Mouse (Mus musculus): ENCODE results near the gene Krtap19-1. TPM values are rescaled to one million over a fixed set of nuclear protein-coding genes. Genes with fewer than 3 reads are reported as not detected.

Gene Krtap19-1
- polyA plus RNA-seq, 1 experiment from 2014 or later, result not detected

DNA sequence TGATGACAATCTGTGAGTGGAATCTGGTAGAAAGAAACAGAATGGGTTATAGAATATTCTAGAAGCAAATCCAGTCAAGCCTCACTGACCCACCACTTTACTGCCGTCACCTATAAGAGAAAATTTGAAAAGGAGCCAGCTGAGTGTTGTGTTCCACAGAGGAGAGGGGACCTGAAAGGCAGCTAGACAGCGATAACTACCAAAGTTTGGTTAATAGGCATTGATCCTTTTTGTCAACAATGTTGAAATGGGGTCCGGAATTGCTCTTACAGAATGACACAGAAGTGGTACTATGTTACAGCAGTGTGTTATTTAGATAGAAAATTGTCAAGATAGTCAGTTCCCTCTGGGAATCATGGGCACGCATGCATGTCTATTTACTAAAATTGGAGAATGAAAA is 20.7 kb downstream of the Krtap19-1 start:
- Histone ChIP-seq H3K4me1 (ENCODE audit: control insufficient read depth in 2 of 2, insufficient read depth in 2 of 2, low read length in 2 of 2) (no peaks in the 10 kb centered on the region), H3K4me3 (ENCODE audit: control insufficient read depth in 1 of 2, insufficient read depth in 1 of 2, low read depth in 1 of 2, low read length in 2 of 2) (no peak overlapping the region), H3K9ac (ENCODE audit: low read length) (no peak overlapping the region), H3K27me3 (ENCODE audit: control insufficient read depth, insufficient read depth, low read length) (no peaks in the 10 kb centered on the region), H3K36me3 (ENCODE audit: control insufficient read depth, insufficient read depth, low read length) (no peaks in the 10 kb centered on the region), H3K9me3 (ENCODE audit: control insufficient read depth, low read length) (no peaks in the 10 kb centered on the region), H3K27ac (replicated peaks in 1 of 2; ENCODE audit: control insufficient read depth in 1 of 2, insufficient read depth in 1 of 2, low read depth in 2 of 2, low read length in 2 of 2) (no peak overlapping the region), H3K4me2 (ENCODE audit: low read length) (no peak overlapping the region)
- ATAC-seq (ENCODE audit: insufficient number of reproducible peaks, insufficient read depth, low FRiP score, low read depth), result no peak
- 77% methylated on average over 4 of the region's 4 CpGs for WGBS

DNA sequence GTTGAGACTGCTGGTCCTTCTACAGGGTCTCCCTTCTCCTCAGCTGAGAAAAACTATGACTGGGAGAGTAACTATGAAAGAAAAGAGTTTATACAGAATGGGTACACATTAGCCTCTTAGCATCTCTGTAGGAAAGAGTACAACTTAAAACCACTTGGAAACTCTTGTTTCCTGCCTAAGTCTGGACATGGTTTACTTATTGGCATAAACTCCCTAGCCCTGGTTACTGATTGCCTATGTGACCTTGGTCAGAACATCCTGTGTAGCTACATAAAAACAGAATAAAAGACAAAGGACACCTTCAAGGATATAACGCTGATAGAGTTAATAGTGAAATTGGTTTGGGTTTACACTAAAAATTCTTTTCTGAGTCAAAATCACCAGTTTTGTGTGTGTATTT is 21.8 kb downstream of the Krtap19-1 start:
- no peak overlapping the region for H3K4me3 ChIP-seq (ENCODE audit: control insufficient read depth in 1 of 2, insufficient read depth in 1 of 2, low read depth in 1 of 2, low read length in 2 of 2)
- no peak overlapping the region for H3K9ac ChIP-seq (ENCODE audit: low read length)
- no peak overlapping the region for H3K27ac ChIP-seq (replicated peaks in 1 of 2; ENCODE audit: control insufficient read depth in 1 of 2, insufficient read depth in 1 of 2, low read depth in 2 of 2, low read length in 2 of 2)
- no peaks in the 10 kb centered on the region for H3K36me3 ChIP-seq (ENCODE audit: control insufficient read depth, insufficient read depth, low read length)
- no peak for ATAC-seq (ENCODE audit: insufficient number of reproducible peaks, insufficient read depth, low FRiP score, low read depth)
- WGBS, result 92% methylated on average over 1 of the region's 1 CpGs
- no peak overlapping the region for H3K4me2 ChIP-seq (ENCODE audit: low read length)
- no peaks in the 10 kb centered on the region for H3K27me3 ChIP-seq (ENCODE audit: control insufficient read depth, insufficient read depth, low read length)
- no peaks in the 10 kb centered on the region for H3K4me1 ChIP-seq (ENCODE audit: control insufficient read depth in 2 of 2, insufficient read depth in 2 of 2, low read length in 2 of 2)
- no peaks in the 10 kb centered on the region for H3K9me3 ChIP-seq (ENCODE audit: control insufficient read depth, low read length)

DNA sequence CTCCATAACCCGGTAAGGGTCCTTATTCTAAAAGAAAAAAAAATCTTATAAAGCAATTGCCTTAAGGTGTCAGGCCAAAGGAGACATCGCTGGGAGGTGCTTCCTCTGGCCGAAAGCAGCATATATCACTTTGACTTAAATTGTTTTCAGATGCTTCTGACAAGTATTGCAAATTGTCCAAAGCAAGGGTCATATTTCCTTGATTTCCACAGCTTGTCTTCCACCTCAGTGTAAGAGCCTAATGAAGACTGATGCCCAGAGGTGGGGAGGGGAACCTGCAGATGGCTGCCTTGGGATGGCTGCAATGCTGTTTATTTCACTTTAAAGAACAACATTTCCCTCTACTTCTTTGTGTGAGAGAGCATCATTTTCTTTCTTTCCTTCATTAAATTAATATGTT is 42.2 kb downstream of the Krtap19-1 start:
- WGBS, result 78% methylated on average over 3 of the region's 3 CpGs
- H3K36me3 ChIP-seq (ENCODE audit: control insufficient read depth, insufficient read depth, low read length), result no peaks in the 10 kb centered on the region
- H3K4me1 ChIP-seq (ENCODE audit: control insufficient read depth in 2 of 2, insufficient read depth in 2 of 2, low read length in 2 of 2), result no peaks in the 10 kb centered on the region
- no peak overlapping the region for H3K9ac ChIP-seq (ENCODE audit: low read length)
- no peak for ATAC-seq (ENCODE audit: insufficient number of reproducible peaks, insufficient read depth, low FRiP score, low read depth)
- H3K27ac ChIP-seq (replicated peaks in 1 of 2; ENCODE audit: control insufficient read depth in 1 of 2, insufficient read depth in 1 of 2, low read depth in 2 of 2, low read length in 2 of 2), result no peak overlapping the region
- no peak overlapping the region for H3K4me2 ChIP-seq (ENCODE audit: low read length)
- H3K9me3 ChIP-seq (ENCODE audit: control insufficient read depth, low read length), result no peaks in the 10 kb centered on the region
- H3K27me3 ChIP-seq (ENCODE audit: control insufficient read depth, insufficient read depth, low read length), result no peaks in the 10 kb centered on the region
- no peak overlapping the region for H3K4me3 ChIP-seq (ENCODE audit: control insufficient read depth in 1 of 2, insufficient read depth in 1 of 2, low read depth in 1 of 2, low read length in 2 of 2)

DNA sequence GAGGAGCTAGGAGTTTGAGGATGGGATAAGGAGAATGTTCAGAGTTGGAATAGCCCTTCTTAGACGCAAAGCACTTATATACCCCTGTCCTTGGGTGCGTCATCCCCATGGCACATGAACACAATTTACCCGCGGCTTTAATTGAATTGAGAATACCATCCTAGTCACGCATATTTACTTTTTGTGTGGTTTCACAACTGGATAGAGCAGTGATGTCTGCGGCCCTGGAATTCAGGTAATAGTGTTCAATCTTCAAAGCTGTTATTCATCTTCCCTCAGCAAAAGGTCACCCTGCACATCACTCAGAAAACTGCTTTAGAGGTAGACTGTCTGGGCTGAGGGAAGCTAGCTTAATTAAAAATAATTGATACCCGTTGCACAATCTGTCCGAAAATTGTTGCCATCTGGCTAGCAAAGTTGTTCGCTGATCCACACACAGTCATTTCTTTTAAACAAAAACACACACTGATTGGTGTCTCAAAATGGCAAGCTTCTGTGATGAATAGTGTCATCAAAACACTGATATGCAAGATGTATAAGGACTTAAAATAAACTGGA is 43.0 kb downstream of the Krtap19-1 start, which contains the start of gene Krtap14:
TSS of gene Krtap14 (minus strand) at position 51 of the 558 bp plus-strand sequence.
- Histone ChIP-seq H3K36me3 (ENCODE audit: control insufficient read depth, insufficient read depth, low read length) (no peaks in the 10 kb centered on the region), H3K9ac (ENCODE audit: low read length) (no peak within 1 kb of the TSS), H3K4me1 (ENCODE audit: control insufficient read depth in 2 of 2, insufficient read depth in 2 of 2, low read length in 2 of 2) (no peaks in the 10 kb centered on the region), H3K4me2 (ENCODE audit: low read length) (no peak within 1 kb of the TSS), H3K9me3 (ENCODE audit: control insufficient read depth, low read length) (no peaks in the 10 kb centered on the region), H3K4me3 (ENCODE audit: control insufficient read depth in 1 of 2, insufficient read depth in 1 of 2, low read depth in 1 of 2, low read length in 2 of 2) (no peak within 1 kb of the TSS), H3K27ac (replicated peaks in 1 of 2; ENCODE audit: control insufficient read depth in 1 of 2, insufficient read depth in 1 of 2, low read depth in 2 of 2, low read length in 2 of 2) (no peak within 1 kb of the TSS), H3K27me3 (ENCODE audit: control insufficient read depth, insufficient read depth, low read length) (no peaks in the 10 kb centered on the region)
- ATAC-seq (ENCODE audit: insufficient number of reproducible peaks, insufficient read depth, low FRiP score, low read depth), result no peak
- WGBS, result 79% methylated on average over 9 of the region's 9 CpGs

DNA sequence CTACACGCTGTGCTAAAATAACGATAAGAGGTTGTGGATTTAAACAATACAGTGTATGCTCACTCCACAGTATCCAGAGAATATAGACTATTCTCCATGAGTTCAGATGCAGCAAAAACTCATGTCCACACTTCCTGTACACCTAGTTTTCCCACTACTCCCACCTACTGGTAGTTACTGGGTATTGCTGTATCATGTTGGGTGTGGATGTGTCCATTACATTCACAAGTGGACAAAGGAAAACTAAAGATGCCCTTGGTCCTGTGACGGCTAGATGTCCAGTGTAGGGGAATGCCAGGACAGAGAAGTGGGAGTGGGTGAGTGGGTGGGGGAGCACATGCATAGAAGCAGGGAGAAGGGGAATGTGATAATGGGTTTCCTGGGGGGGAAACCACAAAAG is 45.5 kb downstream of the Krtap19-1 start:
- no peaks in the 10 kb centered on the region for H3K4me1 ChIP-seq (ENCODE audit: control insufficient read depth in 2 of 2, insufficient read depth in 2 of 2, low read length in 2 of 2)
- no peak for ATAC-seq (ENCODE audit: insufficient number of reproducible peaks, insufficient read depth, low FRiP score, low read depth)
- 79% methylated on average over 3 of the region's 3 CpGs for WGBS

DNA sequence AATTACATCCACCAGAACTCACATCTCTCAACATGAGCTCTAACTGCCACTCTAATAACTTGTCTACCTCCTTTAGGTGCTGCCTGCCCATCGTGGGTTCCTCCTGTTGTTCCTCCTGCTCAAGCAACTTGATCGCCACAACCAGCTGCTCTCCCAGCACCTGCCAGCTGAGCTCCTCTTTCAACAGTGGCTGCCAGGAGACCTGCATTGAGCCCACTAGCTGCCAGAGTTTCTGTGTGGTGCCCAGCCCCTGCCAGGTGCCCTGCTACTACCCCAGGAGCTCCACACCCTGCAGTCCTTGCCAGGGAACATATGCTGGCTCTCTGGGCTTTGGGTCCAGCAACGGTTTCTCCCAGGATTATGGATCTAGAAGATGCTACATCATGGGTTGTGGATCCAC is 49.1 kb downstream of the Krtap19-1 start, which contains the start of gene Krtap15:
TSS of gene Krtap15 (plus strand) at position 150 of the 400 bp plus-strand sequence.
- H3K4me3 ChIP-seq (ENCODE audit: control insufficient read depth in 1 of 2, insufficient read depth in 1 of 2, low read depth in 1 of 2, low read length in 2 of 2), result no peak within 1 kb of the TSS
- H3K4me1 ChIP-seq (ENCODE audit: control insufficient read depth in 2 of 2, insufficient read depth in 2 of 2, low read length in 2 of 2), result no peaks in the 10 kb centered on the region
- no peaks in the 10 kb centered on the region for H3K27me3 ChIP-seq (ENCODE audit: control insufficient read depth, insufficient read depth, low read length)
- no peak within 1 kb of the TSS for H3K4me2 ChIP-seq (ENCODE audit: low read length)
- H3K9ac ChIP-seq (ENCODE audit: low read length), result no peak within 1 kb of the TSS
- WGBS, result 73% methylated on average over 3 of the region's 3 CpGs
- no peak for ATAC-seq (ENCODE audit: insufficient number of reproducible peaks, insufficient read depth, low FRiP score, low read depth)
- H3K9me3 ChIP-seq (ENCODE audit: control insufficient read depth, low read length), result no peaks in the 10 kb centered on the region
- H3K36me3 ChIP-seq (ENCODE audit: control insufficient read depth, insufficient read depth, low read length), result no peaks in the 10 kb centered on the region
- no peak within 1 kb of the TSS for H3K27ac ChIP-seq (replicated peaks in 1 of 2; ENCODE audit: control insufficient read depth in 1 of 2, insufficient read depth in 1 of 2, low read depth in 2 of 2, low read length in 2 of 2)

More for the DNA sequence above, 45.5 kb downstream of the Krtap19-1 start:
- Histone ChIP-seq H3K9ac (ENCODE audit: low read length) (no peak overlapping the region), H3K4me2 (ENCODE audit: low read length) (no peak overlapping the region), H3K27ac (replicated peaks in 1 of 2; ENCODE audit: control insufficient read depth in 1 of 2, insufficient read depth in 1 of 2, low read depth in 2 of 2, low read length in 2 of 2) (no peak overlapping the region), H3K27me3 (ENCODE audit: control insufficient read depth, insufficient read depth, low read length) (no peaks in the 10 kb centered on the region), H3K4me3 (ENCODE audit: control insufficient read depth in 1 of 2, insufficient read depth in 1 of 2, low read depth in 1 of 2, low read length in 2 of 2) (no peak overlapping the region), H3K9me3 (ENCODE audit: control insufficient read depth, low read length) (no peaks in the 10 kb centered on the region), H3K36me3 (ENCODE audit: control insufficient read depth, insufficient read depth, low read length) (no peaks in the 10 kb centered on the region)

Other genes starting within 250 kb of the Krtap19-1 start
- not detected in 2 replicates for gene 2310079G19Rik, start 241.7 kb downstream of the Krtap19-1 start, polyA plus RNA-seq (2014; fragmentation: Nextera tagmentation; extraction: Ambion mirVana)
- not detected in 2 replicates for gene Krtap26-1, start 221.6 kb downstream of the Krtap19-1 start, polyA plus RNA-seq (2014; fragmentation: Nextera tagmentation; extraction: Ambion mirVana)
- not detected in 2 replicates for gene Krtap27-1, start 197.7 kb downstream of the Krtap19-1 start, polyA plus RNA-seq (2014; fragmentation: Nextera tagmentation; extraction: Ambion mirVana)
- not detected in 2 replicates for gene 2310061N02Rik, start 161.4 kb downstream of the Krtap19-1 start, polyA plus RNA-seq (2014; fragmentation: Nextera tagmentation; extraction: Ambion mirVana)
- not detected in 2 replicates for gene Krtap13-1, start 140.5 kb downstream of the Krtap19-1 start, polyA plus RNA-seq (2014; fragmentation: Nextera tagmentation; extraction: Ambion mirVana)
- not detected in 2 replicates for gene Krtap13, start 117.8 kb downstream of the Krtap19-1 start, polyA plus RNA-seq (2014; fragmentation: Nextera tagmentation; extraction: Ambion mirVana)
- gene 2310034C09Rik, start 110.6 kb downstream of the Krtap19-1 start, polyA plus RNA-seq (2014; fragmentation: Nextera tagmentation; extraction: Ambion mirVana), result not detected in 2 replicates
- gene 2310057N15Rik, start 95.2 kb downstream of the Krtap19-1 start, polyA plus RNA-seq (2014; fragmentation: Nextera tagmentation; extraction: Ambion mirVana), result not detected in 2 replicates
- gene Gm5965, start 91.5 kb downstream of the Krtap19-1 start, polyA plus RNA-seq (2014; fragmentation: Nextera tagmentation; extraction: Ambion mirVana), result not detected in 2 replicates
- not detected in 2 replicates for gene Gm20741, start 57.2 kb downstream of the Krtap19-1 start, polyA plus RNA-seq (2014; fragmentation: Nextera tagmentation; extraction: Ambion mirVana)
- gene Krtap15, start 49.2 kb downstream of the Krtap19-1 start, polyA plus RNA-seq (2014; fragmentation: Nextera tagmentation; extraction: Ambion mirVana), result not detected in 2 replicates
- gene Krtap14, start 43.3 kb downstream of the Krtap19-1 start, polyA plus RNA-seq (2014; fragmentation: Nextera tagmentation; extraction: Ambion mirVana), result not detected in 2 replicates
- not detected in 2 replicates for gene Krtap19-2, start 4.9 kb upstream of the Krtap19-1 start, polyA plus RNA-seq (2014; fragmentation: Nextera tagmentation; extraction: Ambion mirVana)
- gene Krtap19-3, start 8.6 kb upstream of the Krtap19-1 start, polyA plus RNA-seq (2014; fragmentation: Nextera tagmentation; extraction: Ambion mirVana), result not detected in 2 replicates
- gene Krtap19-4, start 15.7 kb upstream of the Krtap19-1 start, polyA plus RNA-seq (2014; fragmentation: Nextera tagmentation; extraction: Ambion mirVana), result not detected in 2 replicates
- not detected in 2 replicates for gene Krtap19-5, start 27.0 kb upstream of the Krtap19-1 start, polyA plus RNA-seq (2014; fragmentation: Nextera tagmentation; extraction: Ambion mirVana)
- gene Krtap19-9b, start 62.9 kb upstream of the Krtap19-1 start, polyA plus RNA-seq (2014; fragmentation: Nextera tagmentation; extraction: Ambion mirVana), result not detected in 2 replicates
- gene Krtap16-3, start 93.5 kb upstream of the Krtap19-1 start, polyA plus RNA-seq (2014; fragmentation: Nextera tagmentation; extraction: Ambion mirVana), result not detected in 2 replicates
- not detected in 2 replicates for gene Krtap22-2, start 141.3 kb upstream of the Krtap19-1 start, polyA plus RNA-seq (2014; fragmentation: Nextera tagmentation; extraction: Ambion mirVana)
- gene Gm10229, start 145.9 kb upstream of the Krtap19-1 start, polyA plus RNA-seq (2014; fragmentation: Nextera tagmentation; extraction: Ambion mirVana), result not detected in 2 replicates
- gene Krtap6-1, start 162.3 kb upstream of the Krtap19-1 start, polyA plus RNA-seq (2014; fragmentation: Nextera tagmentation; extraction: Ambion mirVana), result not detected in 2 replicates
- not detected in 2 replicates for gene Gm10228, start 172.1 kb upstream of the Krtap19-1 start, polyA plus RNA-seq (2014; fragmentation: Nextera tagmentation; extraction: Ambion mirVana)
- not detected in 2 replicates for gene Krtap6-5, start 178.5 kb upstream of the Krtap19-1 start, polyA plus RNA-seq (2014; fragmentation: Nextera tagmentation; extraction: Ambion mirVana)
- gene 1110025L11Rik, start 194.6 kb upstream of the Krtap19-1 start, polyA plus RNA-seq (2014; fragmentation: Nextera tagmentation; extraction: Ambion mirVana), result not detected in 2 replicates
- gene Krtap6-3, start 214.6 kb upstream of the Krtap19-1 start, polyA plus RNA-seq (2014; fragmentation: Nextera tagmentation; extraction: Ambion mirVana), result not detected in 2 replicates

Data from heart, embryonic 14.5 days (tissue).